Mouse (Mus musculus) spleen, adult 18-20 months (tissue): Measurements from ENCODE around the gene Fam71e2.

Source experiments
- DNase-seq, 2 experiments: peaks; one replicate each; pipeline ENCODE4 v3.0.0; 2022; ENCODE audit warnings: mixed read lengths in 2 of 2

Gene Fam71e2

GRCm38 (mm10) chr7:4777851-4778637 lies 6.9 kb upstream of the Fam71e2 start:
- DNase-seq: no peak

- peak in 1 of 2 experiments; percentile 29 for DNase-seq
Observed at GRCm38 (mm10) chr7:4776861-4777830, 6.0 kb upstream of the Fam71e2 start.

DNA sequence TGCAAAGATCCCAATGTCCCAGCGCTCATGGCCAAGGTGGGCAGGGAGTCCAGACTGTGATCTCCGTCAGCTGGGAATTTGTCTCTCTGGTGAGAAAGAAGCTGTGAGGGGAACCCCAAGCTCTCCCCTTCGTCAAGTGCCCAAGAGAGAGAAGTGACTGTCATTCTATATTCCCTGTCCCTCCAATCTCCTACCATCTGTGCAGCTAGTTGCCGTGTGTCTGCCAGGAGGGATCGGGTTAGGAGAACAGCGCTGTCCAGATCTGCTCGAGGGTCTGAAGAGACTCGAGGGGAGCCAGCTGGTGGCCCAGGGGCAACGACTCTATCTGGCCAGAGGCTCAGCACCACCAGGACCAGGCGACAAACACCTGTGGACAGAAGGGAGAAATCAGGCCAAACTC lies 5.0 kb upstream of the Fam71e2 start:
- DNase-seq: no peak

DNA sequence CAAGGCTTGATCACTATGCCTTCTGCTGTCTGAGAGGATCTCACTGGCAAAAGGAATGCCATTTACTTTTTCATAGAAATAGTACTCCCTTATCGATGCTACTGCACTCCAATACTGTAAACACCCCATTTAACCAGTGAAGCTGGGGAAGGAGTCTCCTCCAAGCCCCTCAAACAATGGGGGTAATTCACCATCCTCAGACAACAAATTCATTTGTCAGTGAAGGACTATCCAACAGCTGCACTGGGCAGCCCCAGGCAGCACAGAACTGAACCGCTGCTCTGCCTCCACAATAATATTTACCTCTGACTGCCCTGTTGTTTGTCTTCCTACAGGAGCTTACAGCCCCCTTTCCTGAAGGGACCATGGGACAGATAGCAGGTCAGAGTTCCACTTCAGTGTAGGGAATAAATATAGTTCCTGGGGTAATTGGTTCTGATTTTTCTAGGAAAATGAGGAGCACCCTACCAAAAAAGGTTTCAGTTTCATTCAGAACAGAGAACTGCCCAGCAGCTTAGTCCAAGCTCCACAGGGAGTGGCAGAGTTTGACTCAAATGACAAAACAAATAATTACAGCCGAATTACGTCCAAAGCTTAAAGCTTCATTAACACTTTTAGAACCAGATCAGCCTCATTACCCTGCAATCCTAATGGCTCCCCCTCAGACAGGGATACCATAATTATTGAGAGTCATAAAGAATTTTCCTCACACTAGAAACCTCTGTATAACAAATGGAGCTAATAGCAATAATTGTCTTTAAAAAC lies 6.0 kb downstream of the Fam71e2 start:
- no peak for DNase-seq

- DNase-seq: no peak
Observed at GRCm38 (mm10) chr7:4759670-4760069, 11.4 kb downstream of the Fam71e2 start.

DNA sequence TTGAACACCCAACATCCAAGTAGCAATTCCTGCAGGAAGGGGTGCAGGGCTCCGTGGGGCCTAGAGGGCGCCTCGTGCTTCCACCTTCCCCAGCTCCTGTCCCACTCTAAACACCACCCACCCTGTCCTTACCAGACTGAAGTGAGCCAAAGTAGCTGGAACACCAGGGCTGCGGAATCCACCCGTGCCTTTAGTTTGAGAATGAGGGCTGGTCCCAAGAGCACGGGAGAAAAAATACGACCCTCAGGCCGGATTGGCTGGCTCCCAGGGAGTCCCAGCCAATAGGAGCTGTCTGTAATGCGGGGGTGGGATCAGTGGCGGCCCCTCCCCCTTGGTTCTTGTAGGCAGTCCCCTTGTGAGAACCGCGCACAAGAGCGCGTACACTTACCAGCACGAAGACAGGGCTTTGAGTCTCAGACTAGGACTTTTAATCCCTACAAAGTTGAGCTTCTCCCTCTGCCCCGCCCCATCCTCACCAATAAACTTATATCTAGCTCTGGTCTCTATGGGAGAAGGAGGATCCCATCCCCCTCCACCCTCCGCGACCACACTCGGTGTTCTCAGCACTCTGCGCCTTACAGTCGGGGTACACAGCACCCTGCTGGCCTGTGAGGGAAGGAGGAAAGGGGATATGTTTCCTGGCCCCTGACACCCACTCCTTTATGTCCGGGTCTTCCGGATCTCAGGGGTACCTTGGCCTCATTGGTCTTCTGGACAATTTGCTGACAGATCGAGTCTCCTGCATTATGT lies 18.1 kb downstream of the Fam71e2 start, which contains the start of gene Cox6b2:
Gene Cox6b2, minus strand, starts transcription at position 274 of the 750 bp plus-strand sequence.
- DNase-seq: peak; percentile 50 to 55

GRCm38 (mm10) chr7:4751971-4752820 lies 18.9 kb downstream of the Fam71e2 start:
- peak in 1 of 2 experiments; percentile 30 for DNase-seq

DNA sequence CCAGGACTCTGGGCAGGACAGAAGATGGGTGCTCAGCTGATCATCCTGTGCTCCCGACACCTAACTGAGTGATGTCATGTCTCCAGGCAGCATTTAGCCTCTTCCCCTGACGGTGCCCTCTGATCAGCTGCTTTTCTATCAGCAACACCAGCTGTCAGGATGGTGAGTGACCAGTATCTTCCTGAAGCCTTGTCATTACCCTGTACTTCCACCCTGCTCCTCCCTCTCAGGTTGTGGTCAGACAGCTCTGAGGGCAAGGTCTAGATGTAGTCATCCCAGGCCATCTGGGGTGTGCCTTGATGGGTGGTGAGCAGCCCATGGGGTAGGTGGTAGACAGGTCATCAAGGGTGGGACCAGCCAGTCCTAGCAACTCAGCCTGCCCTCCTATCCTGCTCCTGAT lies 21.9 kb downstream of the Fam71e2 start:
- DNase-seq: no peak

DNA sequence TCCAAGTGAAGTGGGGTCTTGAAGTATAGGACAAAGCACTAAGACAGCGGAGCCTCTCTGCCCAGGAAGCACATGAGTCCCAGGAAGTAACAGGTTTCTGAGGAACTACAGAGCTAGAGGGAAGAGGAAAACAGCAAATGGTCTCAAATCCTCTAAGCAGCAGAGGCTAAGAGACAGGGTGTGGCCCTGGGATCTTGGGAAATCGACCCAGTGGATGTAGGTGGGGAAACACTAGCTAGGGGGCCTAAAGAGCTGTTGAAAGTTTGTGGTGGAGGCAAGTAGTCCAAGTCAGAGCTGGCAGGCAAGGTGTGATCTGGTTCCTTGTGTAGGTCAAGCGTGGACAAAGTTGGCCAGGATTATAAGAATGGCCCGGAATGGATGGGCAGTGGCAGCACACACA lies 22.8 kb downstream of the Fam71e2 start:
- no peak for DNase-seq

DNA sequence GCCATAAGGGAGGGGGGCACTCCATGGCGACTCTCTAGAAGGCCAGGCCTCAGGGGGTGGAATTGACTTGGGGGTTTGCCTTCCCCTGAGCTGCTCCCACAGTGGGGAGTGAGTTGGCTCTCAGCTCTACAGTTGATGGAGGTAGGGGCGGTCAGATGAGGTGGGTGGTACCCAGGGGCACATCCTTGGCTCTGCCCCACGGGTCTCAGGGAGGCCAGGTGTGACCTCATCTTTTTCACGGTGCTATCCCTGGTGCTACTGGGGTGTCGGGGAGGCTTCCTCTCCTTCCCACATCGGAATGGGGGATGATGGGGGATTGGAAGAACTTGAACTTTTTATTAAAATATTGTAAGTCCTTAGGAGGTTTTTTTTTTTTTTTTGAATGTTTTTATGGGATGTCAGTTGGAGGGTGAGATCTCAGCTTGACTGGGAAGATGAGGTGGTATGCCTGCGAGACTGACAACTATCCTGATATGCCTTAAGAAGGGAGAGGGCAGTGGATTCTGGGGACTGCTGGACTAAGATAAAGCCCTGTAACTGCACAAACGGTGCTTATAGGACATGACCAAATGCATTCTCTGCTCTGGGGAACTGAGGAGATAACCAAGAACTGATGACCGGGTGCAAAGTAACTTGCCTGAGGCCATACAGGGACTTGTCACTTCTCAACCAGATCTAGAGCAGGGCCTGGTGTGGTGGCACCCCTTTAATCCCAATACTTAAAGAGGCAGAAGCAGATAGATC lies 23.8 kb downstream of the Fam71e2 start:
- no peak for DNase-seq

DNA sequence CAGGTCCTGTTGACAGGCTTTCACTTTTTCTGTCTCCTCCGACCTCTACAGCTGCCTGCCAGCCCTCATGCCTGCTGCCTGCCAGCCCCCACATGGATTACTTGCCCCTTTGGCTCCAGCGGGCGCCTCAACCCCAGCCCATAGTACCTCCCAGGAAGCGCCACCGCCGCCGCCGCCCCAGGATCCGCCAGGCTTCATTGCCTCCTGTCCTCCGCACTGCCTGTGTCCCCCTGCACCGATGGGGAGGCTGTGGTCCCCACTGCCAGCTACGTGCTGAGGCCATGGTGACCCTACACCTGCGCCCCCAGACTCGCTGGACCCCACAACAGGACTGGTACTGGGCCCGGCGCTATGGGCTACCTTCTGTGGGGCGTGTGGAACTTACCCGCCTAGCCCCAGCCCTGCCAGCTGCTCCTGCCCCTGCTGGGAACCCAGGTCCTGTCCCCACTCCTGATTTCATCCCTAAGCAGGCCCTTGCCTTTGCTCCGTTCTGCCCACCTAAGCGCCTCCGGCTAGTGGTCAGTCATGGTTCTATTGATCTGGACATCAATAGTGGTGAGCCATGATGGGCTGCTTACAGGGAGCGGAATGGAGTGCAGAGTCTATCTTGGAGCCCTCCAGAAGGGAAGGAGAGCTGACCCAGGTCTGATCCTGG lies 24.6 kb downstream of the Fam71e2 start:
- DNase-seq: no peak

- no peak for DNase-seq
Observed at GRCm38 (mm10) chr7:4744886-4745285, 26.2 kb downstream of the Fam71e2 start.

DNA sequence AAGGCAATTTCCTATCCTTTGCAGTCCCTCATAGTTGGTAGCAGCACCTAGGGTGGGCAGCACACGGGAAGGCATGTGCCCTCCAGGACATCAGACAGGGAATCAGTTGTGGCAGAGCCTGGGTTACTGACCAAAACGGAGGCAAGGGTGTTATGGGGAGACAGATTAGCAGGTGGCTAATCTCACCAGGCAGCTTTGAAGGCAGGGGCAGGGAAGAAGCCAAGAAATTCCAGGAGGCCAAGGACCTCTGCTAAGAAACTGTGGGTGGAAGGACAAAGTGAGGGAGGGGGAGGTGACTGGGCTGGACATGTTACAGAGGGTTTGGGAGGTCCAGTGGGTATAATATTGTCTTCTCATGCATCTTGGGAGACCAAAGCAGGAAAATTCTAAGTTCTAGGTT lies 27.7 kb downstream of the Fam71e2 start:
- no peak for DNase-seq

DNA sequence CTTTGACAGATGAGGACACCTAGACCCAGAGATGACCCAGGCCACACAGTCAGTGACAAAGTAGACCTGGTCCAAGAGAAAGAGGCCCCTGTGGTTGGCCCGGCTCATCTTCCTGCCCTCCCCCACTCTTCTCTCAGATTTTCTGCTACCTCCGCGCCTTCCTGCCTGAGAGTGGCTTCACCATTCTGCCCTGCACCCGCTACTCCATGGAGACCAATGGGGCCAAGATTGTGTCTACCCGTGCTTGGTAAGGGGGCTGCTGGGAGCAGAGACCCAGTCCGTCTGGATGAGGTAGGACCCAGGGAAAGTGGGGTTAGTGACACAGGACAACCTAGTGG lies 28.7 kb downstream of the Fam71e2 start:
- DNase-seq: no peak

DNA sequence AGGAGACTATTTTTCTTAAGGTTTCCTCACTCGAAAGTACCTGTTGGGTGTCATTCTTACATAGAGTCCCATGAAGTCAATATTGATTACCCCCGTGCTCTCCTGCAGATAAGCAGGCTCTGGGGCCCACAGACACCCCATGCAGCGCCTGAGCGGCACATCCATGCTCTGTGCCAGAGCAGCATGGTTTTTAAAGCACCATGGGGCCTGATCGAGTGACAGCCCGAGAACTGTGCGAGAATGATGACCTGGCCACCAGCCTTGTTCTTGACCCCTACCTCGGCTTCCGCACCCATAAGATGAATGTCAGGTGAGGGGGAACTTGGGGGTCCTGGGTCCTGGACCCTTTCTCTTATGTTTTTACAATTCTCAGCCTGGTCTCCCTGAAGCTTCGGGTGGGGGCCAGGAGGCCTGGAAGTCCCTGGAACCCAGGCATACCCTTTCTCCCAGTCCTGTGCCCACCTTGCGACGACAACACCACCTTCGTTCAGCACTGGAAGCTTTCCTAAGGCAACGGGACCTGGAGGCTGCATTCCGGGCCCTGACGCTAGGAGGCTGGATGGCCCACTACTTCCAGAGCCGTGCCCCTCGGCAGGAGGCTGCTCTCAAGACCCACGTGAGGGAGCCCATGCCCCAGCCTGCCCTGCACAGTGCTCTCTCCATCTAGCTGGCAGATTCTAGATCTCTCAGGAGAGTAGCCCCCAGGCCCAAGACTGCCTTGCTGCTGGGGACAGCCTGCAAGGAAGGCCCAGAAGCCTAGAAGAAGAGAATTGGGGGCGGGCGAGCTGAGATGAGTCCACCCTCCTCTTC lies 29.2 kb downstream of the Fam71e2 start:
- no peak for DNase-seq

GRCm38 (mm10) chr7:4741151-4741550 lies 30.0 kb downstream of the Fam71e2 start:
- peak in 1 of 2 experiments; percentile 30 for DNase-seq

DNA sequence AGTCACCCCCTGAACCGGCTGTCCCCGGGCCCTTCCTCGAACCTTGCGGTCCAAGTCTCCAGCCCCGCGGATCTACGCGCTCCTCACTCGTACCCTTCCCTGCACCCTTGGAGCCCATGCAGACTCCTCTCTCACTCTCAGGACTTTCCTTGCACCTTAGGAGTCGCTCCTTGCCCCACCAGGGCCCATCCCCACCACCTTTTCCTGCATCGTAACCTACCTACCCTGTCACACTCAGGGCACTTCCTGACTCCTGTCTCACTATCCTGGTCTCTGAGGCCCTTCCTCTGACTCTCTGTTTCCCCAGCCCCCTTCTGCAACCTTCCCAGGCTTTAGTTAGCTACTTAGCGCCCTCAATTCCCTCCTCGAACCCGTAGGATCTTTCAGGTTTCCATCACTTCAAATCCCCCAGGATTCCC lies 30.8 kb downstream of the Fam71e2 start:
- no peak for DNase-seq

GRCm38 (mm10) chr7:4739544-4740275 lies 31.4 kb downstream of the Fam71e2 start, which contains the start of gene Kmt5c:
Gene Kmt5c, plus strand, starts transcription at chr7:4740115.
- DNase-seq: peak; percentile 85 to 92
